Mouse (Mus musculus) liver, embryonic 12.5 days (tissue): Measurements from ENCODE around the gene Psmd7. TPM values are rescaled to one million over a fixed set of nuclear protein-coding genes. Genes with fewer than 3 reads are reported as not detected.

ENCODE experiments used
- ATAC-seq: fragments of 200-750 bp; cut with Nextera tagmentation; 2 replicates; pipeline ENCODE4 v1.8.0; 2017; ENCODE audit warnings: moderate number of reproducible peaks, mild to moderate bottlenecking, moderate library complexity
- H3K27ac ChIP-seq: fragments of 300-500 bp; sonication (generic); 2 replicates; pipeline ENCODE4 v1.5.1; 2016; ENCODE audit warnings: mild to moderate bottlenecking
- H3K27me3 ChIP-seq: fragments of 300-500 bp; sonication (generic); replicated peaks from 2 replicates; pipeline ENCODE4 v1.6.1; 2016; ENCODE audit warnings: mild to moderate bottlenecking, moderate library complexity
- H3K36me3 ChIP-seq: fragments of 300-500 bp; sonication (generic); 2 replicates; pipeline ENCODE4 v1.6.1; 2016; ENCODE audit warnings: mild to moderate bottlenecking, moderate library complexity
- H3K4me1 ChIP-seq: fragments of 300-500 bp; sonication (generic); 2 replicates; pipeline ENCODE4 v1.6.1; 2016
- H3K4me2 ChIP-seq: fragments of 300-500 bp; sonication (generic); 2 replicates; pipeline ENCODE4 v1.6.1; 2016; ENCODE audit warnings: mild to moderate bottlenecking, moderate library complexity
- H3K4me3 ChIP-seq: fragments of 300-500 bp; sonication (generic); 2 replicates; pipeline ENCODE4 v1.5.1; 2016; ENCODE audit warnings: mild to moderate bottlenecking, moderate library complexity
- H3K9ac ChIP-seq: fragments of 300-500 bp; sonication (generic); 2 replicates; pipeline ENCODE4 v1.6.1; 2016; ENCODE audit warnings: mild to moderate bottlenecking, moderate library complexity
- H3K9me3 ChIP-seq: fragments of 300-500 bp; sonication (generic); replicated peaks from 2 replicates; pipeline ENCODE4 v1.6.1; 2016; ENCODE audit warnings: mild to moderate bottlenecking, moderate library complexity
- WGBS: fragments of 180-500 bp; shearing (Covaris S2); methylation state at CpG from one replicate; pipeline ENCODE4 v1.1.7; 2016; ENCODE audit not compliant: insufficient replicate concordance; 5-methylcytosine and 5-hydroxymethylcytosine counted together
- polyA plus RNA-seq: library from polyadenylated mRNA; unstranded; fragments of >200 nt; fragmentation: Nextera tagmentation; extraction: Ambion mirVana; gene quantifications from 2 replicates; pipeline ENCODE4 v1.2.1, GENCODE M21; 2016

Gene Psmd7
- polyA plus RNA-seq, 1 experiment from 2014 or later, result 257 TPM

DNA sequence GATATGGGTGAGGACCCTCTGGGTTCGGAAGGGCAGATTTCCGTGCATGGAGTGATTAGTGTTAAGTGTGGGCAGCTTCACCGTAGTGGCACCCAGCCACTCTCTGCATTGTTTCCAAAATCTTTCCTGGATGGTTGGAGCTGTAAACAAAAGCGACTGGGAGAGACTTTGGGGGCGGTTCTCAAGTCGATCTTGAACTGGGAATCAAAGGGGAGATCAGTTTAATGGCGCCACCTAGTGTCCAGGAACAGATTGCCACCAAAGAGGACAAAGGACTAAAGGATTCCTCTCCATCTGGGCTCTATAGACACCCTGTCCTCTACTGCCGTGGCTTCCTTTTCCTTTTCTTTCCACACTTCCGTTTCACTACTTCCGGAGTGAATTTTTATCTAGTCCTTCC lies 11.6 kb downstream of the Psmd7 start:
- no peaks in the 10 kb centered on the region for H3K27me3 ChIP-seq
- peak; percentile 54; the same call in 1 of the 2 replicates for ATAC-seq
- peaks cover 40% of the 10 kb centered on the region for H3K36me3 ChIP-seq
- no peaks in the 10 kb centered on the region for H3K9me3 ChIP-seq
- H3K4me3 ChIP-seq, result 0 out of 2 replicates have a peak overlapping the region, but pooled peaks have one; percentile 12
- peak overlapping the region; percentile 44 for H3K4me2 ChIP-seq
- peaks cover 25% of the 10 kb centered on the region for H3K4me1 ChIP-seq
- no peak overlapping the region for H3K27ac ChIP-seq
- 14% methylated on average over 10 of the region's 10 CpGs for WGBS
- H3K9ac ChIP-seq, result peak overlapping the region; percentile 49; the same call in 1 of the 2 replicates

DNA sequence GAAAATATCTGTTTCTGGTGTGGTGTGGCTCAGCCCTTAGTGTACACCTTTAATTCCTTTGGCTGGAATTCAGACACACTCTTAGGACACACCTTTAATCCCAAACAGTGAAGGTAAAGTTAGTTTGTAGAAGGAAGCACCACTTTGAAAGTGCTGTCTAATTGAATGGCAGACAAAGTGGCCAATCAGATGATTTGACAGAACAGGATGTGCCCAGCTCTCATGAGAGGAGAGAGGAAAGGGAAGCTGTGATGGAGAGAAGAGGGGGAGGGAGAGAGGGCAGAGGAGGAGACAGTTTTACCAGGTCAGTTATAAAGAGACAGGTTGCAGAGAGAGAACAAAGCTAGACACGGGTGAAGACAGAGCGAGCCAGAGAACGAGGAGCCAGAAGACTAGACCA lies 13.5 kb downstream of the Psmd7 start:
- H3K4me3 ChIP-seq, result no peak overlapping the region

DNA sequence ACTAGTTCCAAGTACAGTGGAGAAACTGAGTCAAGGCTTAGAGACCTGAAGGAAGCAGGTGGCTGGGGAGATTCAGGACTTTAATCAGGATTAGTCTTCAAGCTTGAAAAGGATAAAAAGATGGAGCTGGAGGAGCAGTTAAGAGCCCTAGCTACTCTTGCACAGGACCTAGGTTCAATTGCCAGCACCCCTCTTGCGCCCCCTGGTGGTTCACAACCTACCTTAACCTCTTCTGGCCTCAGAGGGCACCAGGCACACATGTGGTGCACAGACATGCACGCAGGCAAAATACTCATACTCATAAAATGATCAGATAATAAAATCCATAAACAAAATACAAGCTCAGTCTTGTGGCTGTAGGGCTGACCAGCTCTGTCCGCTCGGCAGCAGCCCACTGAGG lies 15.8 kb downstream of the Psmd7 start:
- Histone ChIP-seq H3K9ac (no peak overlapping the region), H3K9me3 (no peaks in the 10 kb centered on the region), H3K4me3 (no peak overlapping the region), H3K36me3 (no peaks in the 10 kb centered on the region), H3K27me3 (no peaks in the 10 kb centered on the region), H3K4me1 (peaks cover 12% of the 10 kb centered on the region), H3K27ac (no peak overlapping the region), H3K4me2 (no peak overlapping the region)
- peak; percentile 66; the same call in 1 of the 2 replicates for ATAC-seq
- 50% methylated on average over 4 of the region's 4 CpGs for WGBS

More for the DNA sequence above, 13.5 kb downstream of the Psmd7 start:
- no peak overlapping the region for H3K4me2 ChIP-seq
- H3K9ac ChIP-seq, result no peak overlapping the region
- no peak overlapping the region for H3K27ac ChIP-seq
- no peaks in the 10 kb centered on the region for H3K9me3 ChIP-seq
- H3K36me3 ChIP-seq, result peaks cover 21% of the 10 kb centered on the region
- WGBS, result 76% methylated on average over 3 of the region's 3 CpGs
- no peak for ATAC-seq
- H3K4me1 ChIP-seq, result peaks cover 25% of the 10 kb centered on the region
- no peaks in the 10 kb centered on the region for H3K27me3 ChIP-seq

DNA sequence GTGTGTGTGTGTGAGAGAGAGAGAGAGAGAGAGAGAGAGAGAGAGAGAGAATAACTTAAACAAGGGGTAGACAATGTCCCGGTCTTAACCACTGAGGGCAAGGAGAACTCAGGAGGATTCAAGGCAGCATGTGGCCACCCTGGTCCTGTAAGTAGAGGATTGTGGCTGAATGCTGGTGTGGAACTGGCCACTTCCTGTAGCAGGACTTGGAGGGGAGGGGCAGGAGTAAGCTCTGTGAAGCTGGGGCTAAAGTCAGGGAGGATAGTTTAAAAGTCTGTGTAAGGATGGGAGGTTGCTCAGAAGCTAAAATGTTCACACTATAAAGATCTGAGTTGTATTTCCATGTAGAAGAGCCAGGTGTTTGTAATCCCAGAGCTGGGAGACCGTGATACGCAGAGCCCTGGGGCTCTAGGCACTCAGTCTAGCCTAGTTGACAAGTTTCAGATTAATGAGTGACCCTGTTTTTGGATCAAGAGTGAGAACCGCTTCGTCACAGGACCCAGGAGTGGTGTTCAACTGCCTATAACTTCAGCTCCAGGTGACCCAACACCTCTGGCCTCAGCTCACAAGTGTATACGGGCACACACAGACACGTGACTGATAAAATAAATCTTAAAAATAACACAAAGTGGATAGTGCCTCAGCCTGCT lies 16.7 kb downstream of the Psmd7 start:
- WGBS, result 71% methylated on average over 7 of the region's 7 CpGs
- Histone ChIP-seq H3K27ac (no peak overlapping the region), H3K4me1 (peaks cover 4% of the 10 kb centered on the region; the same call in 1 of the 2 replicates), H3K4me2 (no peak overlapping the region), H3K27me3 (no peaks in the 10 kb centered on the region), H3K4me3 (no peak overlapping the region), H3K9me3 (no peaks in the 10 kb centered on the region), H3K9ac (no peak overlapping the region), H3K36me3 (no peaks in the 10 kb centered on the region)
- ATAC-seq, result no peak

DNA sequence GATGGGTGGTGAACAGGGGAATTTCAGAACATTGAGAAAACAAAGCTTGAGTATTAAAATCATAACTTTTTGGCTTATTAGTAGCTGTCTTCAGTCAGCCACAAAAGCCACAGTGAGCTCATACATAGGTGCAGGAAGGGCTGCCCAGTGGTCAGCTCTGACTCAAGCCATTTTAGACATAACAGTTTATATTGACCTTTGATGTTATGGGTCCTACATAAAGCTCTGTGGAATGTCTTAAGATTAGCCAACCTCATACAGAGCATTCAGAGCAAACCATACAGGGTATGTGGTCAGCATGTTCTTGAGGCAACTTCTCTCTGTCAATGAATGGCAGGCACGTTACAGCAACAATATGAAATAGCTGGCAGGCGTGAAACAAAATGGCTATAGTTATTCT lies 17.2 kb downstream of the Psmd7 start:
- H3K36me3 ChIP-seq, result no peaks in the 10 kb centered on the region
- no peak overlapping the region for H3K27ac ChIP-seq
- H3K9me3 ChIP-seq, result no peaks in the 10 kb centered on the region
- no peaks in the 10 kb centered on the region for H3K4me1 ChIP-seq
- H3K9ac ChIP-seq, result no peak overlapping the region
- no peak for ATAC-seq
- WGBS, result 64% methylated on average over 2 of the region's 2 CpGs
- no peak overlapping the region for H3K4me3 ChIP-seq
- H3K4me2 ChIP-seq, result no peak overlapping the region
- no peaks in the 10 kb centered on the region for H3K27me3 ChIP-seq

DNA sequence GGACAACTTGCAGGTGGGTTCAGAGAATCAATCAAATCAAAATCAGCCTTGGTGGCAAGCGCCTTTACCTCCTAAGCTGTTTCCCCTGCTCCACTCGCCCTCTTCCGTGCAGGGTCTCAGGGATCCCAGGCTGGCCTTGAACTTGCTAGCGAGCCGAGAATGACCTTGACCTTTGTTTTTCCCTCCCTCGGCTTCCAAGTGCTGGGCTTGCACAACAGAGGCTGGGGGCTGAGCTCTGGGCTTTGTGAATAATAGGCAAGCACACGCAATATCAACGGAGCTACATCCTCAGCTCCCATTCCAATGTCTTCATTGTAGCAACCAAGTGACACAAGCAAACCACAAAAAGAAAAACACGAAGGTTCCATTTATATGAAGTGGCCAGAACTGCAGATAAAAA lies 26.1 kb downstream of the Psmd7 start:
- no peak overlapping the region for H3K27ac ChIP-seq
- H3K36me3 ChIP-seq, result peaks cover 13% of the 10 kb centered on the region
- H3K9me3 ChIP-seq, result no peaks in the 10 kb centered on the region
- peaks cover 13% of the 10 kb centered on the region for H3K4me1 ChIP-seq
- WGBS, result 58% methylated on average over 9 of the region's 9 CpGs
- H3K9ac ChIP-seq, result no peak overlapping the region
- no peak for ATAC-seq
- no peak overlapping the region for H3K4me2 ChIP-seq
- no peaks in the 10 kb centered on the region for H3K27me3 ChIP-seq
- no peak overlapping the region for H3K4me3 ChIP-seq

DNA sequence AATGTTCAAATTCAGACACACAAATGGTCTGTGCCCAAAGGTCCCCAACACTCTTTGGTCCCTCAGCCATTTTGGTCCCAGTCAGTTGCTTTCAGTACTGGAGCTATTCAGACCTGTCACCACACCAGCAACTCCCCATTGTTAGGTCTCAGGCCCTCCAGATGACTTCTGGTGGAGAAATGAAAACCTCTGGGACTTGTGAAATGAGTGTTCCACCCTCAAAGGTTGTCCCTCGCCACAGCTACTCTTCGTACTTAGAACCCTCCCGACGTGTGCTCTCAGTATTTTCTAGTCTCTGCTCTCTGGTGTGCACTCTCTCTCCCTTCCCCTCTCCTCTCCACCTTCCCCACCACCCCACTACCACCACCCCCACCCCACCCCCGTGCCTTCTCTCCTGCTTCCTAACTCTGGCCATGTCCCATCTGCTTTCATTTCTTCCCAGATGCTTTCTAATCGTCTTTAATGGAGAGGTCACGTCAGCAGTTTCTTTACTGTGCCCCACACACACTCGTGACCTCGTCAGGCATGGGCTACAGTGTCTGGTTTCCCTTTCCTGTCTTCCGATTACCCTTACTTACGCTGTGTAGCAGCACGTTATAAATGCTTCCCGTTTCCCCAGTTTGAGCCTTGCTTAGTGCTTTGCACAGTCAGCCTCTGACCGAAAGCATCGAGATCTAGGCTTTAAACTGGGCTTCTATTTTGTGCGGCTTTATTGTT lies 27.3 kb downstream of the Psmd7 start:
- WGBS, result 35% methylated on average over 16 of the region's 16 CpGs
- H3K27me3 ChIP-seq, result no peaks in the 10 kb centered on the region
- H3K4me2 ChIP-seq, result peak overlapping the region; percentile 46
- H3K9ac ChIP-seq, result no peak overlapping the region
- peaks cover 20% of the 10 kb centered on the region for H3K4me1 ChIP-seq
- H3K9me3 ChIP-seq, result no peaks in the 10 kb centered on the region
- peak; percentile 49; the same call in 1 of the 2 replicates for ATAC-seq
- H3K36me3 ChIP-seq, result peaks cover 23% of the 10 kb centered on the region
- H3K4me3 ChIP-seq, result peak overlapping the region; percentile 22; the same call in 1 of the 2 replicates
- H3K27ac ChIP-seq, result 0 out of 2 replicates have a peak overlapping the region, but pooled peaks have one; percentile 30

DNA sequence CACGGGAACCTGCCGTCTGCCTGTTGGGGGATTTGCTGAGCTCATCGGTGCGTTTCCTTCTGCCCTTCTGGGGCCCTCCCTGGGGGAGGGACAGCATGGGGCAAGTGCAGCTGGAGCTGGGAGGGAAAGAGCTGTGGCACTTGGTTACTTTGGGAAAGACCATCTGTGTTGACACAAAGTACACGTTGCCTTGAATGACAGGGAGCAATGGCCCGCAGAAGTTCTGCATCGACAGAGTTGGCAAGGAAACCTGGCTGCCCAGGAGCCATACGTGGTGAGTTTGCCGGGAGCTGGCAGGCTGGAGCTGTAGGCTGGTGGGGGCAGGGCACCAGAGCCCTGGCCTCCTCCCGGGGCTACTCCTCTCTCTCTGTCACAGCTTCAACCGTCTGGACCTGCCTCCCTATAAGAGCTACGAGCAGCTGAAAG lies 31.7 kb downstream of the Psmd7 start:
- no peak overlapping the region for H3K27ac ChIP-seq
- H3K4me3 ChIP-seq, result no peak overlapping the region
- H3K9ac ChIP-seq, result no peak overlapping the region
- no peak for ATAC-seq
- peaks cover 52% of the 10 kb centered on the region for H3K36me3 ChIP-seq
- no peaks in the 10 kb centered on the region for H3K9me3 ChIP-seq
- 72% methylated on average over 12 of the region's 12 CpGs for WGBS
- H3K27me3 ChIP-seq, result no peaks in the 10 kb centered on the region
- no peak overlapping the region for H3K4me2 ChIP-seq
- peaks cover 15% of the 10 kb centered on the region for H3K4me1 ChIP-seq

DNA sequence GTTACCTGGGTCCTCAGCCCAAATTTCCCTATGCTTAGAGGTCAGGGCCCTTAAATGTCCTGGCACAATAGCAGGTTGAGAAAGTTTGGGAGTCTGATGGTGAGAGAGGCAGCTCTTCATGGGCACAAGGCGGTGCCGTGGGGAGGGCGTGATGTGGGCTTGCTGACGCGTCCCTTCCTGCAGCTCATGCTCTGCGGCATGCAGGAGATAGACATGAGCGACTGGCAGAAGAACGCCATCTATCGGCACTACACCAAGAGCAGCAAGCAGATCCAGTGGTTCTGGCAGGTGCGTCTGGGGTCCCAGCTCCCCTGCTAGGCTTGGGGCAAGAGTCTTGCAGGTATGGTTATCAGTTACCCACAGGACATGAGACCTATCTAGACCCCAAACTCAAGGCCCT lies 33.0 kb downstream of the Psmd7 start:
- WGBS, result 79% methylated on average over 10 of the region's 10 CpGs
- no peak for ATAC-seq
- Histone ChIP-seq H3K9me3 (no peaks in the 10 kb centered on the region), H3K9ac (no peak overlapping the region), H3K4me1 (0 out of 2 replicates have a peak, but pooled peaks cover 7% of the 10 kb centered on the region), H3K4me3 (no peak overlapping the region), H3K27ac (no peak overlapping the region), H3K27me3 (no peaks in the 10 kb centered on the region), H3K4me2 (no peak overlapping the region), H3K36me3 (peaks cover 64% of the 10 kb centered on the region)

DNA sequence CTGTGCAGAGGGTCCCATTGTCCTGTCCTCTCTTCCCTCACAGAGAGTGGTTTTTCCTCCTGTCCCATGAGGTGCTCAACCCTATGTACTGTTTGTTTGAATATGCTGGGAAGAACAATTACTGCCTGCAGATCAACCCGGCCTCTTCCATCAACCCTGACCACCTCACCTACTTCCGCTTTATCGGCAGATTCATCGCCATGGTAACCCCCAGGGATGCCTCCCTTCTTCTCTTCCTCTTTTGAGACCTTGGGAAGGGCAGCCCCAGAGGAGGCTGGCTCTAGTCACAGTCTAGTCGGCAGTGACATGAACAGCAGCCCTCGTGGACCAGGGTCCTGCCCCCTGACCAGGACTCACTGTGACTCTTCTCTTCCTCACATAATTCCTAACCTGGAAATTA lies 36.0 kb downstream of the Psmd7 start:
- Histone ChIP-seq H3K4me1 (0 out of 2 replicates have a peak, but pooled peaks cover 7% of the 10 kb centered on the region), H3K27ac (no peak overlapping the region), H3K4me3 (no peak overlapping the region), H3K4me2 (no peak overlapping the region), H3K36me3 (peaks cover 73% of the 10 kb centered on the region), H3K9ac (no peak overlapping the region), H3K9me3 (no peaks in the 10 kb centered on the region), H3K27me3 (no peaks in the 10 kb centered on the region)
- 39% methylated on average over 6 of the region's 6 CpGs for WGBS
- ATAC-seq, result no peak

DNA sequence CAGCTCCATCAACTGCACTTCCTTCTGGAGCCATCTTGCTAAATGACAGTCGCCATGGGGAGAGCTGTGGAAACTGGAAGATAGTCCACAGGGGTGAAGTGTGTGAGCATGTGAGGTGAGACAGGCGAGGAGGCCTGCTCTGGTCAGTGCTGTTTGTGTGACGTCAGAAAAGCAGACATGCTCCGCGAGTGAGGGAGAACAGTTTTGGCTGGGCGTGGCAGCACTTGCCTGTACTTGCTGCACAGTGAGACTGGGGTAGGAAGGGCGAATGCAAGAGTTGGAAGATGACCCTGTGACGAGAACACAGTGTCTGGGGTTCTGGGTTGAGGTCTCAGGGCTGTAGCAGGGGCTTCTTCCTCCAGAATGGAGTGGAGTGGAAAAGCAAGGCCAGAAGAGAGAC lies 41.4 kb downstream of the Psmd7 start:
- H3K4me2 ChIP-seq, result no peak overlapping the region
- 72% methylated on average over 8 of the region's 8 CpGs for WGBS
- H3K4me1 ChIP-seq, result peaks cover 10% of the 10 kb centered on the region; the same call in 1 of the 2 replicates
- peaks cover 67% of the 10 kb centered on the region for H3K36me3 ChIP-seq
- H3K4me3 ChIP-seq, result no peak overlapping the region
- H3K27me3 ChIP-seq, result no peaks in the 10 kb centered on the region
- no peak for ATAC-seq
- H3K27ac ChIP-seq, result no peak overlapping the region
- H3K9ac ChIP-seq, result no peak overlapping the region
- H3K9me3 ChIP-seq, result no peaks in the 10 kb centered on the region

DNA sequence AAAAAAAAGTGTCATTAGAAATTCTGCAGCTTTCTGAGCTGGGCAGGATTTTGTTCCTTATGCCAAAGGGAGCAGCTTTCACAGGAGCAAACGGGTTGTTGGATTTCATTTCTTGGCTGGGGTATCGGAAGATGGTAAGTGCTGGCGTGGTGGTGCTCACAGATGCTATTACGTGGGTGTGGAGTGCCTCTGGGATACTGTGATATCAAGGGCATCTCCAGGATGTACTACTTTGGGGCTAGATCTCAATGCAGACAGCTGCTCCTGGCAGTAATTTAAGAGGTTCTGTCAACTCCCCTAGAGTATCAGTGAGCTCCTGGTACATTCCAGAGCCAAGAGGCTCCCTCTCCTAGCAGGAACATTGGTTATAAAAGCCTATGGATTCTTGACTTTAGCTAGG lies 42.1 kb downstream of the Psmd7 start:
- peaks cover 68% of the 10 kb centered on the region for H3K36me3 ChIP-seq
- no peak overlapping the region for H3K27ac ChIP-seq
- 89% methylated on average over 4 of the region's 4 CpGs for WGBS
- no peak for ATAC-seq
- H3K4me1 ChIP-seq, result peaks cover 10% of the 10 kb centered on the region; the same call in 1 of the 2 replicates
- H3K9me3 ChIP-seq, result no peaks in the 10 kb centered on the region
- no peaks in the 10 kb centered on the region for H3K27me3 ChIP-seq
- no peak overlapping the region for H3K4me2 ChIP-seq
- H3K9ac ChIP-seq, result no peak overlapping the region
- H3K4me3 ChIP-seq, result no peak overlapping the region
